Mouse (Mus musculus): ENCODE results near the gene Insl3. TPM values are rescaled to one million over a fixed set of nuclear protein-coding genes. Genes with fewer than 3 reads are reported as not detected.

Gene Insl3
- polyA plus RNA-seq, 1 experiment from 2014 or later: 1.9 TPM

GRCm38 (mm10) chr8:71674071-71674470, 14.9 kb upstream of the Insl3 start:
- Histone ChIP-seq H3K27me3 (ENCODE audit: control insufficient read depth, insufficient read depth, low read length) (no peaks in the 10 kb centered on the region), H3K27ac (replicated peaks) (no peak overlapping the region), H3K9ac (ENCODE audit: low read length) (no peak overlapping the region), H3K4me1 (replicated peaks; ENCODE audit: control insufficient read depth, insufficient read depth) (peaks cover 7% of the 10 kb centered on the region; the same call in 1 of the 2 replicates), H3K4me3 (ENCODE audit: low read depth, low read length) (no peak overlapping the region), H3K36me3 (ENCODE audit: control insufficient read depth, insufficient read depth, low read length) (no peaks in the 10 kb centered on the region), H3K9me3 (ENCODE audit: control insufficient read depth, low read length) (no peaks in the 10 kb centered on the region), H3K4me2 (replicated peaks; ENCODE audit: low read depth) (no peak overlapping the region)
- DNase-seq (ENCODE audit: low spot score) (no peak), ATAC-seq (ENCODE audit: low FRiP score, low TSS enrichment) (no peak)
- TF ChIP-seq EP300 (optimal IDR thresholded peaks at IDR 0.05) (no peak), CTCF (IDR thresholded peaks at IDR 0.05; ENCODE audit: low read depth) (no peak)
- 69% methylated on average over 2 of the region's 2 CpGs for WGBS

GRCm38 (mm10) chr8:71675456-71676019, 13.5 kb upstream of the Insl3 start:
- H3K4me3 ChIP-seq (ENCODE audit: low read depth, low read length): peak overlapping the region; percentile 57
- H3K9me3 ChIP-seq (ENCODE audit: control insufficient read depth, low read length): no peaks in the 10 kb centered on the region
- peaks cover 7% of the 10 kb centered on the region; the same call in 1 of the 2 replicates for H3K4me1 ChIP-seq (replicated peaks; ENCODE audit: control insufficient read depth, insufficient read depth)
- H3K36me3 ChIP-seq (ENCODE audit: control insufficient read depth, insufficient read depth, low read length): no peaks in the 10 kb centered on the region
- ATAC-seq (ENCODE audit: low FRiP score, low TSS enrichment): no peak
- DNase-seq (ENCODE audit: low spot score): no peak
- 39% methylated on average over 9 of the region's 9 CpGs for WGBS
- peak overlapping the region; percentile 69; the same call in 1 of the 2 replicates for H3K9ac ChIP-seq (ENCODE audit: low read length)
- TF ChIP-seq CTCF (IDR thresholded peaks at IDR 0.05; ENCODE audit: low read depth) (no peak), EP300 (optimal IDR thresholded peaks at IDR 0.05) (no peak)
- peak overlapping the region; percentile 83 for H3K27ac ChIP-seq (replicated peaks)
- peak overlapping the region; percentile 90 for H3K4me2 ChIP-seq (replicated peaks; ENCODE audit: low read depth)
- H3K27me3 ChIP-seq (ENCODE audit: control insufficient read depth, insufficient read depth, low read length): no peaks in the 10 kb centered on the region

GRCm38 (mm10) chr8:71676020-71676741, 12.8 kb upstream of the Insl3 start, which contains the start of gene Jak3:
Jak3 (plus strand) TSS chr8:71676296.
- Histone ChIP-seq H3K27ac (replicated peaks) (peak within 1 kb of the TSS; percentile 83), H3K27me3 (ENCODE audit: control insufficient read depth, insufficient read depth, low read length) (no peaks in the 10 kb centered on the region), H3K4me2 (replicated peaks; ENCODE audit: low read depth) (peak within 1 kb of the TSS; percentile 90), H3K4me3 (ENCODE audit: low read depth, low read length) (peak within 1 kb of the TSS; percentile 57), H3K4me1 (replicated peaks; ENCODE audit: control insufficient read depth, insufficient read depth) (peaks cover 2% of the 10 kb centered on the region; the same call in 1 of the 2 replicates), H3K9ac (ENCODE audit: low read length) (peak within 1 kb of the TSS; percentile 69), H3K36me3 (ENCODE audit: control insufficient read depth, insufficient read depth, low read length) (no peaks in the 10 kb centered on the region), H3K9me3 (ENCODE audit: control insufficient read depth, low read length) (no peaks in the 10 kb centered on the region)
- DNase-seq (ENCODE audit: low spot score) (peak; percentile 80), ATAC-seq (ENCODE audit: low FRiP score, low TSS enrichment) (peak; percentile 70)
- TF ChIP-seq CTCF (IDR thresholded peaks at IDR 0.05; ENCODE audit: low read depth) (no peak), EP300 (optimal IDR thresholded peaks at IDR 0.05) (peak; percentile 37)
- 3% methylated on average over 30 of the region's 40 CpGs for WGBS

- peak overlapping the region; percentile 69 for H3K9ac ChIP-seq (ENCODE audit: low read length)
- 58% methylated on average over 9 of the region's 9 CpGs for WGBS
- H3K27ac ChIP-seq (replicated peaks): peak overlapping the region; percentile 83
- no peaks in the 10 kb centered on the region for H3K9me3 ChIP-seq (ENCODE audit: control insufficient read depth, low read length)
- DNase-seq (ENCODE audit: low spot score) (no peak), ATAC-seq (ENCODE audit: low FRiP score, low TSS enrichment) (no peak)
- H3K4me2 ChIP-seq (replicated peaks; ENCODE audit: low read depth): peak overlapping the region; percentile 90
- peak overlapping the region; percentile 57 for H3K4me3 ChIP-seq (ENCODE audit: low read depth, low read length)
- no peak for TF ChIP-seq EP300 (optimal IDR thresholded peaks at IDR 0.05)
- TF ChIP-seq CTCF (IDR thresholded peaks at IDR 0.05; ENCODE audit: low read depth): no peak
- no peaks in the 10 kb centered on the region for H3K4me1 ChIP-seq (replicated peaks; ENCODE audit: control insufficient read depth, insufficient read depth)
- H3K36me3 ChIP-seq (ENCODE audit: control insufficient read depth, insufficient read depth, low read length): no peaks in the 10 kb centered on the region
- H3K27me3 ChIP-seq (ENCODE audit: control insufficient read depth, insufficient read depth, low read length): no peaks in the 10 kb centered on the region
Observed at GRCm38 (mm10) chr8:71676803-71677202, 12.2 kb upstream of the Insl3 start.

- H3K27ac ChIP-seq (replicated peaks): no peak overlapping the region
- no peaks in the 10 kb centered on the region for H3K27me3 ChIP-seq (ENCODE audit: control insufficient read depth, insufficient read depth, low read length)
- ATAC-seq (ENCODE audit: low FRiP score, low TSS enrichment): no peak
- H3K9me3 ChIP-seq (ENCODE audit: control insufficient read depth, low read length): no peaks in the 10 kb centered on the region
- H3K4me3 ChIP-seq (ENCODE audit: low read depth, low read length): no peak overlapping the region
- TF ChIP-seq CTCF (IDR thresholded peaks at IDR 0.05; ENCODE audit: low read depth): no peak
- TF ChIP-seq EP300 (optimal IDR thresholded peaks at IDR 0.05): no peak
- DNase-seq (ENCODE audit: low spot score): no peak
- no peak overlapping the region for H3K4me2 ChIP-seq (replicated peaks; ENCODE audit: low read depth)
- no peaks in the 10 kb centered on the region for H3K4me1 ChIP-seq (replicated peaks; ENCODE audit: control insufficient read depth, insufficient read depth)
- no peaks in the 10 kb centered on the region for H3K36me3 ChIP-seq (ENCODE audit: control insufficient read depth, insufficient read depth, low read length)
- no peak overlapping the region for H3K9ac ChIP-seq (ENCODE audit: low read length)
Observed at GRCm38 (mm10) chr8:71677555-71677954, 11.5 kb upstream of the Insl3 start.

GRCm38 (mm10) chr8:71678216-71678615, 10.8 kb upstream of the Insl3 start:
- ATAC-seq (ENCODE audit: low FRiP score, low TSS enrichment) (no peak), DNase-seq (ENCODE audit: low spot score) (no peak)
- Histone ChIP-seq H3K27ac (replicated peaks) (no peak overlapping the region), H3K27me3 (ENCODE audit: control insufficient read depth, insufficient read depth, low read length) (no peaks in the 10 kb centered on the region), H3K4me1 (replicated peaks; ENCODE audit: control insufficient read depth, insufficient read depth) (no peaks in the 10 kb centered on the region), H3K4me3 (ENCODE audit: low read depth, low read length) (no peak overlapping the region), H3K36me3 (ENCODE audit: control insufficient read depth, insufficient read depth, low read length) (no peaks in the 10 kb centered on the region), H3K9ac (ENCODE audit: low read length) (no peak overlapping the region), H3K4me2 (replicated peaks; ENCODE audit: low read depth) (no peak overlapping the region), H3K9me3 (ENCODE audit: control insufficient read depth, low read length) (no peaks in the 10 kb centered on the region)
- WGBS: 75% methylated on average over 4 of the region's 4 CpGs
- TF ChIP-seq EP300 (optimal IDR thresholded peaks at IDR 0.05): no peak
- TF ChIP-seq CTCF (IDR thresholded peaks at IDR 0.05; ENCODE audit: low read depth): no peak

Data from stomach, postnatal 0 days (tissue).